Mouse (Mus musculus) MEL (cell line): ENCODE results near the gene Zfand2b. TPM values are rescaled to one million over a fixed set of nuclear protein-coding genes. Genes with fewer than 3 reads are reported as not detected.

ENCODE experiments used
- DNase-seq: peaks from one replicate; pipeline ENCODE4 v3.0.0; 2011; ENCODE audit warnings: low read depth, low spot score
- H3K27ac ChIP-seq: 2 replicates; pipeline ENCODE4 v1.5.1; 2012; ENCODE audit warnings: low read depth, mild to moderate bottlenecking, control low read depth, low read length, moderate library complexity; ENCODE audit not compliant: control insufficient read depth
- H3K27me3 ChIP-seq, 2 experiments: fragments of 150-350 bp in 1 of 2; sonication (generic) in 1 of 2; 2 replicates each; pipeline ENCODE4 v1.6.1; 2012; ENCODE audit warnings: low read length in 2 of 2, mild to moderate bottlenecking in 2 of 2, improper control_type of control experiment in 1 of 2, moderate library complexity in 1 of 2; ENCODE audit not compliant: insufficient read depth in 2 of 2, control insufficient read depth in 1 of 2
- H3K36me3 ChIP-seq, 2 experiments: 2 replicates each; pipeline ENCODE4 v1.6.1; 2012 to 2014; ENCODE audit warnings: low read length in 2 of 2, improper control_type of control experiment in 1 of 2, inconsistent platforms in 1 of 2, mild to moderate bottlenecking in 1 of 2; ENCODE audit not compliant: insufficient read depth in 2 of 2, control insufficient read depth in 1 of 2
- H3K4me1 ChIP-seq, 2 experiments: fragments of 150-350 bp in 1 of 2; sonication (generic) in 1 of 2; 2 replicates each; pipeline ENCODE4 v1.6.1; 2012; ENCODE audit warnings: low read length in 2 of 2, improper control_type of control experiment in 1 of 2, mild to moderate bottlenecking in 1 of 2; ENCODE audit not compliant: insufficient read depth in 2 of 2, control insufficient read depth in 1 of 2
- H3K4me3 ChIP-seq, 2 experiments: fragments of 150-350 bp in 1 of 2; sonication (generic) in 1 of 2; 2 replicates each; pipeline ENCODE4 v1.5.1; 2012; ENCODE audit warnings: low read depth in 2 of 2, low read length in 2 of 2, mild to moderate bottlenecking in 2 of 2, moderate library complexity in 2 of 2, control low read depth in 1 of 2, improper control_type of control experiment in 1 of 2; ENCODE audit not compliant: control insufficient read depth in 1 of 2, insufficient read depth in 1 of 2
- H3K79me2 ChIP-seq: 2 replicates; pipeline ENCODE4 v1.6.1; 2012; ENCODE audit warnings: mild to moderate bottlenecking, low read length, moderate library complexity; ENCODE audit not compliant: control insufficient read depth, poor library complexity, insufficient read depth
- H3K9ac ChIP-seq: 2 replicates; pipeline ENCODE4 v1.6.1; 2012; ENCODE audit warnings: low read depth, mild to moderate bottlenecking, control low read depth, low read length, moderate library complexity; ENCODE audit not compliant: control insufficient read depth, poor library complexity, severe bottlenecking
- H3K9me3 ChIP-seq: fragments of 150-350 bp; sonication (generic); replicated peaks from 2 replicates; pipeline ENCODE4 v1.6.1; 2012; ENCODE audit warnings: mild to moderate bottlenecking, low read length, improper control_type of control experiment, moderate library complexity; ENCODE audit not compliant: insufficient read depth
- CHD1 ChIP-seq: IDR thresholded peaks from 2 replicates; pipeline ENCODE4 v1.6.1; 2012; ENCODE audit warnings: low read depth, mild to moderate bottlenecking, inconsistent platforms, low read length, improper control_type of control experiment
- CHD2 ChIP-seq: IDR thresholded peaks from 2 replicates; pipeline ENCODE4 v1.6.1; 2011; ENCODE audit warnings: low read length, improper control_type of control experiment
- CTCF ChIP-seq, 3 experiments: IDR thresholded peaks in 2 of 3; conservative IDR thresholded peaks in 1 of 3; 2 replicates each; pipeline ENCODE4 v1.5.1; 2011 to 2012; ENCODE audit warnings: low read length in 3 of 3, low read depth in 2 of 3, mild to moderate bottlenecking in 2 of 3, improper control_type of control experiment in 1 of 3, inconsistent platforms in 1 of 3, mixed read lengths in 1 of 3, moderate library complexity in 1 of 3; ENCODE audit not compliant: control insufficient read depth in 1 of 3, insufficient read depth in 1 of 3, poor library complexity in 1 of 3, severe bottlenecking in 1 of 3
- E2F4 ChIP-seq: IDR thresholded peaks from 2 replicates; pipeline ENCODE4 v1.6.1; 2011; ENCODE audit warnings: low read depth, low read length, improper control_type of control experiment, borderline replicate concordance
- ETS1 ChIP-seq: IDR thresholded peaks from 2 replicates; pipeline ENCODE4 v1.6.1; 2012; ENCODE audit warnings: low read depth, mild to moderate bottlenecking, inconsistent platforms, low read length, improper control_type of control experiment, moderate library complexity
- GABPA ChIP-seq: IDR thresholded peaks from 2 replicates; pipeline ENCODE4 v1.6.1; 2012; ENCODE audit warnings: low read depth, mild to moderate bottlenecking, inconsistent platforms, low read length, improper control_type of control experiment, moderate library complexity
- GATA1 ChIP-seq: IDR thresholded peaks from 2 replicates; pipeline ENCODE4 v1.6.1; 2011; ENCODE audit warnings: low read depth, low read length, improper control_type of control experiment
- HCFC1 ChIP-seq: IDR thresholded peaks from 2 replicates; pipeline ENCODE4 v1.6.1; 2012; ENCODE audit warnings: low read depth, mild to moderate bottlenecking, inconsistent platforms, low read length, improper control_type of control experiment, moderate library complexity
- JUND ChIP-seq: IDR thresholded peaks from 2 replicates; pipeline ENCODE4 v1.6.1; 2011; ENCODE audit warnings: low read depth, mild to moderate bottlenecking, improper control_type of control experiment, low read length
- KAT2A ChIP-seq: conservative IDR thresholded peaks from 2 replicates; pipeline ENCODE4 v1.6.1; 2012; ENCODE audit warnings: low read depth, low read length, improper control_type of control experiment, inconsistent platforms
- MAFK ChIP-seq: IDR thresholded peaks from 2 replicates; pipeline ENCODE4 v1.6.1; 2011; ENCODE audit warnings: low read depth, mild to moderate bottlenecking, low read length, improper control_type of control experiment, borderline replicate concordance
- MAX ChIP-seq: IDR thresholded peaks from 2 replicates; pipeline ENCODE4 v1.6.1; 2011; ENCODE audit warnings: low read length, improper control_type of control experiment
- MAZ ChIP-seq: IDR thresholded peaks from 2 replicates; pipeline ENCODE4 v1.6.1; 2012; ENCODE audit warnings: low read depth, mild to moderate bottlenecking, inconsistent platforms, low read length, improper control_type of control experiment
- MEF2A ChIP-seq: IDR thresholded peaks from 2 replicates; pipeline ENCODE4 v1.6.1; 2014; ENCODE audit warnings: low read depth, mild to moderate bottlenecking, inconsistent platforms, low read length, improper control_type of control experiment; ENCODE audit not compliant: poor library complexity, insufficient replicate concordance, severe bottlenecking; ENCODE audit errors: extremely low read depth
- MXI1 ChIP-seq: IDR thresholded peaks from 2 replicates; pipeline ENCODE4 v1.6.1; 2011; ENCODE audit warnings: mild to moderate bottlenecking, low read depth, low read length, improper control_type of control experiment
- MYB ChIP-seq: IDR thresholded peaks from 2 replicates; pipeline ENCODE4 v1.6.1; 2011; ENCODE audit warnings: mild to moderate bottlenecking, low read depth, low read length, improper control_type of control experiment
- NELFE ChIP-seq: IDR thresholded peaks from 2 replicates; pipeline ENCODE4 v1.6.1; 2011; ENCODE audit warnings: low read depth, low read length, improper control_type of control experiment
- POLR2A ChIP-seq, 2 experiments: IDR thresholded peaks; 2 replicates each; pipeline ENCODE4 v1.6.1; 2011 to 2012; ENCODE audit warnings: low read length in 2 of 2, mild to moderate bottlenecking in 2 of 2, control low read depth in 1 of 2, improper control_type of control experiment in 1 of 2, low read depth in 1 of 2, moderate library complexity in 1 of 2; ENCODE audit not compliant: control insufficient read depth in 1 of 2, insufficient read depth in 1 of 2, poor library complexity in 1 of 2
- POLR2AphosphoS2 ChIP-seq: IDR thresholded peaks from 2 replicates; pipeline ENCODE4 v1.6.1; 2011; ENCODE audit warnings: low read length, improper control_type of control experiment
- POLR2AphosphoS5 ChIP-seq: IDR thresholded peaks from 2 replicates; pipeline ENCODE4 v1.6.1; 2012; ENCODE audit warnings: low read depth, borderline replicate concordance, mild to moderate bottlenecking, inconsistent platforms, low read length, moderate library complexity, mixed read lengths
- RAD21 ChIP-seq: IDR thresholded peaks from 2 replicates; pipeline ENCODE4 v1.6.1; 2011; ENCODE audit warnings: mild to moderate bottlenecking, low read depth, low read length, improper control_type of control experiment
- RCOR1 ChIP-seq: IDR thresholded peaks from 2 replicates; pipeline ENCODE4 v1.6.1; 2012; ENCODE audit warnings: low read depth, mild to moderate bottlenecking, inconsistent platforms, low read length, improper control_type of control experiment
- SIN3A ChIP-seq: IDR thresholded peaks from 2 replicates; pipeline ENCODE4 v1.6.1; 2012; ENCODE audit warnings: low read length, improper control_type of control experiment, inconsistent platforms
- SMC3 ChIP-seq: IDR thresholded peaks from 2 replicates; pipeline ENCODE4 v1.6.1; 2011; ENCODE audit warnings: low read depth, low read length, improper control_type of control experiment
- TAL1 ChIP-seq: IDR thresholded peaks from 2 replicates; pipeline ENCODE4 v1.6.1; 2012; ENCODE audit warnings: mild to moderate bottlenecking, inconsistent platforms, low read length, moderate library complexity, mixed read lengths
- TBP ChIP-seq: IDR thresholded peaks from 2 replicates; pipeline ENCODE4 v1.8.0; 2011; ENCODE audit warnings: low read depth, low read length, improper control_type of control experiment
- TCF12 ChIP-seq: IDR thresholded peaks from 2 replicates; pipeline ENCODE4 v1.6.1; 2014; ENCODE audit warnings: low read depth, mild to moderate bottlenecking, inconsistent platforms, low read length, improper control_type of control experiment, moderate library complexity
- UBTF ChIP-seq: IDR thresholded peaks from 2 replicates; pipeline ENCODE4 v1.6.1; 2012; ENCODE audit warnings: low read depth, mild to moderate bottlenecking, inconsistent platforms, low read length, improper control_type of control experiment, moderate library complexity, borderline replicate concordance; ENCODE audit not compliant: insufficient read depth
- USF1 ChIP-seq: IDR thresholded peaks from 2 replicates; pipeline ENCODE4 v1.6.1; 2014; ENCODE audit warnings: low read depth, mild to moderate bottlenecking, inconsistent platforms, low read length, improper control_type of control experiment, moderate library complexity
- USF2 ChIP-seq, 2 experiments: IDR thresholded peaks; 2 replicates each; pipeline ENCODE4 v1.6.1; 2011 to 2012; ENCODE audit warnings: improper control_type of control experiment in 2 of 2, low read length in 2 of 2, borderline replicate concordance in 1 of 2, inconsistent platforms in 1 of 2, low read depth in 1 of 2, mild to moderate bottlenecking in 1 of 2; ENCODE audit not compliant: insufficient read depth in 1 of 2
- ZC3H11A ChIP-seq: IDR thresholded peaks from 2 replicates; pipeline ENCODE4 v1.6.1; 2012; ENCODE audit warnings: low read depth, mild to moderate bottlenecking, inconsistent platforms, low read length, improper control_type of control experiment
- ZMIZ1 ChIP-seq: IDR thresholded peaks from 2 replicates; pipeline ENCODE4 v1.6.1; 2012; ENCODE audit warnings: low read depth, mild to moderate bottlenecking, inconsistent platforms, low read length, improper control_type of control experiment, moderate library complexity
- ZNF384 ChIP-seq: IDR thresholded peaks from 2 replicates; pipeline ENCODE4 v1.6.1; 2012; ENCODE audit warnings: low read depth, mild to moderate bottlenecking, inconsistent platforms, low read length, improper control_type of control experiment
- polyA plus RNA-seq, 2 experiments: library from polyadenylated mRNA; stranded (reverse) in 1 of 2; unstranded in 1 of 2; fragments of >175 nt in 1 of 2; fragments of >200 nt in 1 of 2; gene quantifications; 2 replicates each; pipeline versions ENCODE4 v1.2.1 to v1.2.4; 2012; ENCODE audit warnings: low replicate concordance in 2 of 2, low read depth in 1 of 2; ENCODE audit not compliant: insufficient read length in 2 of 2, insufficient read depth in 1 of 2, missing spikeins in 1 of 2
- total RNA-seq: library from RNA; depleted of rRNA; stranded (reverse); fragments of 300-350 nt; gene quantifications from 2 replicates; pipeline ENCODE4 v1.2.3, GENCODE M21; 2012

The Zfand2b gene
- total and polyA plus RNA-seq, 3 experiments: 15.0 to 18.3 TPM; not detected in 1

- TF ChIP-seq CHD2 (no peak), E2F4 (no peak), GATA1 (no peak), CTCF (IDR thresholded peaks at IDR 0.05 in 2 of 3, conservative IDR thresholded peaks at IDR 0.05 in 1 of 3; ENCODE audit: control insufficient read depth in 1 of 3, insufficient read depth in 1 of 3, low read depth in 2 of 3, low read length in 3 of 3, poor library complexity in 1 of 3, severe bottlenecking in 1 of 3) (no peak), POLR2A (IDR thresholded peaks at IDR 0.05; ENCODE audit: control insufficient read depth in 1 of 2, insufficient read depth in 1 of 2, low read depth in 1 of 2, low read length in 2 of 2, poor library complexity in 1 of 2) (peak in 1 of 2 experiments; percentile 25; a peak in 1 of 4 replicates)
- TF ChIP-seq, all 39 proteins: peak for 12
Observed at GRCm38 (mm10) chr1:75218227-75219001, 50.0 kb downstream of the Zfand2b start (continued).

DNA sequence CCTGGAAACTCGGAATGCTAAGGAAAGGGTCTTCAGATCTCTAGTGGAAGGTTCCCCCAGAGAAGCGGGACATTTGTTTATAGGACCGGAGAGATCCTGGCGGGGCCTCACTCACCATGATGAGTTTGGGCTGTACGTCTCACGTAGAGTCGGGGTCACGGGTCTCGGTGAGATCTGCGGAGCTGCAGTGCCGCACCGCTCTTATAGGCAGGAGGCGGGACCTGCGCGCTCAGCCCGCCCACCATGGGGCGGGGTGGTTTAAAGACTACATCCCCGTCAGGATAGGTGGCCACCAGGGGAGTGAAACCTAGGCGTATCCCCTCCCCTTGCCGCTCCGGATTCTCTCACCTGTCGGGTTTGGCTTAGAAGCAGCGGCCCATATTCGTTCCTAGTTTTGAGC, 50.6 kb downstream of the Zfand2b start:
- H3K9ac ChIP-seq: peak overlapping the region; percentile 87
- H3K4me3 ChIP-seq: peak overlapping the region; percentile 81 to 82
- peak overlapping the region; percentile 83 for H3K27ac ChIP-seq
- H3K27me3 ChIP-seq: no peaks in the 10 kb centered on the region
- DNase-seq: peak; percentile 92
- peaks cover 14 to 45% of the 10 kb centered on the region in 2 experiments for H3K4me1 ChIP-seq
- peaks cover 12 to 43% of the 10 kb centered on the region in 2 experiments for H3K36me3 ChIP-seq
- H3K9me3 ChIP-seq: no peaks in the 10 kb centered on the region
- peaks cover 45% of the 10 kb centered on the region for H3K79me2 ChIP-seq
- TF ChIP-seq MYB (no peak), USF1 (no peak), ETS1 (no peak), MAX (no peak), POLR2A (IDR thresholded peaks at IDR 0.05; ENCODE audit: control insufficient read depth in 1 of 2, insufficient read depth in 1 of 2, low read depth in 1 of 2, low read length in 2 of 2, poor library complexity in 1 of 2) (peak; percentile 98 to 100), JUND (no peak), SMC3 (no peak), TBP (peak; percentile 99), GABPA (no peak), MAZ (no peak), ZC3H11A (no peak), GATA1 (no peak), POLR2AphosphoS2 (peak; percentile 99), E2F4 (no peak), POLR2AphosphoS5 (peak; percentile 93; the same call in 1 of the 2 replicates), RCOR1 (no peak), TCF12 (peak; percentile 74), CHD1 (no peak), KAT2A (no peak), TAL1 (no peak), NELFE (peak; percentile 100), MEF2A (no peak), RAD21 (no peak), HCFC1 (peak; percentile 55; the same call in 1 of the 2 replicates), CHD2 (no peak), ZMIZ1 (peak; percentile 99), CTCF (IDR thresholded peaks at IDR 0.05 in 2 of 3, conservative IDR thresholded peaks at IDR 0.05 in 1 of 3; ENCODE audit: control insufficient read depth in 1 of 3, insufficient read depth in 1 of 3, low read depth in 2 of 3, low read length in 3 of 3, poor library complexity in 1 of 3, severe bottlenecking in 1 of 3) (no peak), USF2 (IDR thresholded peaks at IDR 0.05; ENCODE audit: borderline replicate concordance in 1 of 2, insufficient read depth in 1 of 2, low read depth in 1 of 2, low read length in 2 of 2) (no peak), SIN3A (no peak), ZNF384 (no peak), MXI1 (no peak), UBTF (no peak), MAFK (no peak)
